Mouse (Mus musculus): ENCODE data around the gene Dtnbp1. TPM values are rescaled to one million over a fixed set of nuclear protein-coding genes. Genes with fewer than 3 reads are reported as not detected.

Dtnbp1 gene
- polyA plus RNA-seq, 1 experiment from 2014 or later = 50.1 TPM

- no peak for ATAC-seq (ENCODE audit: insufficient read depth, low FRiP score)
- Histone ChIP-seq H3K9ac (ENCODE audit: low read length) (no peak overlapping the region), H3K36me3 (ENCODE audit: control insufficient read depth, insufficient read depth, low read length) (no peaks in the 10 kb centered on the region), H3K4me2 (ENCODE audit: low read depth, low read length) (no peak overlapping the region), H3K27me3 (ENCODE audit: control insufficient read depth, insufficient read depth, low read length) (no peaks in the 10 kb centered on the region), H3K4me3 (replicated peaks; ENCODE audit: low read length) (no peak overlapping the region), H3K4me1 (ENCODE audit: control insufficient read depth, insufficient read depth, low read length) (0 out of 2 replicates have a peak, but pooled peaks cover 2% of the 10 kb centered on the region), H3K27ac (ENCODE audit: low read length) (no peak overlapping the region), H3K9me3 (replicated peaks; ENCODE audit: control insufficient read depth, low read length) (no peaks in the 10 kb centered on the region)
- 83% methylated on average over 4 of the region's 4 CpGs for WGBS
These were observed 10.0 kb downstream of the Dtnbp1 start for GRCm38 (mm10) chr13:44991936-44992335.

- H3K9me3 ChIP-seq (replicated peaks; ENCODE audit: control insufficient read depth, low read length) = no peaks in the 10 kb centered on the region
- no peak overlapping the region for H3K4me3 ChIP-seq (replicated peaks; ENCODE audit: low read length)
- ATAC-seq (ENCODE audit: insufficient read depth, low FRiP score) = peak; percentile 85
- H3K27ac ChIP-seq (ENCODE audit: low read length) = peak overlapping the region; percentile 55; the same call in 1 of the 2 replicates
- 0 out of 2 replicates have a peak, but pooled peaks cover 2% of the 10 kb centered on the region for H3K4me1 ChIP-seq (ENCODE audit: control insufficient read depth, insufficient read depth, low read length)
- no peak overlapping the region for H3K4me2 ChIP-seq (ENCODE audit: low read depth, low read length)
- H3K36me3 ChIP-seq (ENCODE audit: control insufficient read depth, insufficient read depth, low read length) = no peaks in the 10 kb centered on the region
- H3K9ac ChIP-seq (ENCODE audit: low read length) = no peak overlapping the region
- H3K27me3 ChIP-seq (ENCODE audit: control insufficient read depth, insufficient read depth, low read length) = no peaks in the 10 kb centered on the region
- WGBS = 73% methylated on average over 7 of the region's 7 CpGs
These were observed 11.8 kb downstream of the Dtnbp1 start for GRCm38 (mm10) chr13:44990073-44990682.

- Histone ChIP-seq H3K4me2 (ENCODE audit: low read depth, low read length) (no peak overlapping the region), H3K9me3 (replicated peaks; ENCODE audit: control insufficient read depth, low read length) (no peaks in the 10 kb centered on the region), H3K9ac (ENCODE audit: low read length) (no peak overlapping the region), H3K4me3 (replicated peaks; ENCODE audit: low read length) (no peak overlapping the region), H3K27ac (ENCODE audit: low read length) (no peak overlapping the region), H3K27me3 (ENCODE audit: control insufficient read depth, insufficient read depth, low read length) (no peaks in the 10 kb centered on the region), H3K4me1 (ENCODE audit: control insufficient read depth, insufficient read depth, low read length) (no peaks in the 10 kb centered on the region), H3K36me3 (ENCODE audit: control insufficient read depth, insufficient read depth, low read length) (no peaks in the 10 kb centered on the region)
- no peak for ATAC-seq (ENCODE audit: insufficient read depth, low FRiP score)
- WGBS = 77% methylated on average over 2 of the region's 2 CpGs
These were observed 15.6 kb downstream of the Dtnbp1 start for GRCm38 (mm10) chr13:44986352-44986751.

GRCm38 (mm10) chr13:44985321-44985720, 16.6 kb downstream of the Dtnbp1 start:
- WGBS = 69% methylated on average over 2 of the region's 2 CpGs
- H3K4me2 ChIP-seq (ENCODE audit: low read depth, low read length) = no peak overlapping the region
- no peaks in the 10 kb centered on the region for H3K36me3 ChIP-seq (ENCODE audit: control insufficient read depth, insufficient read depth, low read length)
- no peaks in the 10 kb centered on the region for H3K27me3 ChIP-seq (ENCODE audit: control insufficient read depth, insufficient read depth, low read length)
- no peaks in the 10 kb centered on the region for H3K9me3 ChIP-seq (replicated peaks; ENCODE audit: control insufficient read depth, low read length)
- no peak overlapping the region for H3K4me3 ChIP-seq (replicated peaks; ENCODE audit: low read length)
- no peaks in the 10 kb centered on the region for H3K4me1 ChIP-seq (ENCODE audit: control insufficient read depth, insufficient read depth, low read length)
- no peak overlapping the region for H3K27ac ChIP-seq (ENCODE audit: low read length)
- ATAC-seq (ENCODE audit: insufficient read depth, low FRiP score) = no peak
- H3K9ac ChIP-seq (ENCODE audit: low read length) = no peak overlapping the region; the same call in 1 of the 2 replicates

- Histone ChIP-seq H3K27ac (ENCODE audit: low read length) (no peak overlapping the region), H3K4me3 (replicated peaks; ENCODE audit: low read length) (no peak overlapping the region), H3K4me1 (ENCODE audit: control insufficient read depth, insufficient read depth, low read length) (no peaks in the 10 kb centered on the region), H3K36me3 (ENCODE audit: control insufficient read depth, insufficient read depth, low read length) (no peaks in the 10 kb centered on the region), H3K9ac (ENCODE audit: low read length) (no peak overlapping the region), H3K4me2 (ENCODE audit: low read depth, low read length) (no peak overlapping the region), H3K27me3 (ENCODE audit: control insufficient read depth, insufficient read depth, low read length) (no peaks in the 10 kb centered on the region), H3K9me3 (replicated peaks; ENCODE audit: control insufficient read depth, low read length) (no peaks in the 10 kb centered on the region)
- no peak for ATAC-seq (ENCODE audit: insufficient read depth, low FRiP score)
- WGBS = 77% methylated on average over 5 of the region's 5 CpGs
These were observed 18.1 kb downstream of the Dtnbp1 start for GRCm38 (mm10) chr13:44983635-44984401.

GRCm38 (mm10) chr13:44982799-44983198, 19.1 kb downstream of the Dtnbp1 start:
- H3K9ac ChIP-seq (ENCODE audit: low read length) = no peak overlapping the region
- H3K9me3 ChIP-seq (replicated peaks; ENCODE audit: control insufficient read depth, low read length) = no peaks in the 10 kb centered on the region
- H3K27ac ChIP-seq (ENCODE audit: low read length) = no peak overlapping the region
- H3K4me1 ChIP-seq (ENCODE audit: control insufficient read depth, insufficient read depth, low read length) = no peaks in the 10 kb centered on the region
- H3K27me3 ChIP-seq (ENCODE audit: control insufficient read depth, insufficient read depth, low read length) = no peaks in the 10 kb centered on the region
- no peaks in the 10 kb centered on the region for H3K36me3 ChIP-seq (ENCODE audit: control insufficient read depth, insufficient read depth, low read length)
- H3K4me3 ChIP-seq (replicated peaks; ENCODE audit: low read length) = no peak overlapping the region
- ATAC-seq (ENCODE audit: insufficient read depth, low FRiP score) = no peak
- WGBS = 84% methylated on average over 7 of the region's 7 CpGs
- no peak overlapping the region for H3K4me2 ChIP-seq (ENCODE audit: low read depth, low read length)

- no peak overlapping the region for H3K9ac ChIP-seq (ENCODE audit: low read length)
- ATAC-seq (ENCODE audit: insufficient read depth, low FRiP score) = no peak
- 88% methylated on average over 7 of the region's 7 CpGs for WGBS
- no peaks in the 10 kb centered on the region for H3K9me3 ChIP-seq (replicated peaks; ENCODE audit: control insufficient read depth, low read length)
- H3K4me1 ChIP-seq (ENCODE audit: control insufficient read depth, insufficient read depth, low read length) = no peaks in the 10 kb centered on the region
- no peaks in the 10 kb centered on the region for H3K27me3 ChIP-seq (ENCODE audit: control insufficient read depth, insufficient read depth, low read length)
- H3K4me3 ChIP-seq (replicated peaks; ENCODE audit: low read length) = no peak overlapping the region
- no peaks in the 10 kb centered on the region for H3K36me3 ChIP-seq (ENCODE audit: control insufficient read depth, insufficient read depth, low read length)
- no peak overlapping the region for H3K27ac ChIP-seq (ENCODE audit: low read length)
- no peak overlapping the region for H3K4me2 ChIP-seq (ENCODE audit: low read depth, low read length)
These were observed 22.5 kb downstream of the Dtnbp1 start for GRCm38 (mm10) chr13:44979433-44979832.

GRCm38 (mm10) chr13:44977483-44978141, 24.3 kb downstream of the Dtnbp1 start:
- 79% methylated on average over 2 of the region's 2 CpGs for WGBS
- Histone ChIP-seq H3K4me1 (ENCODE audit: control insufficient read depth, insufficient read depth, low read length) (no peaks in the 10 kb centered on the region), H3K27ac (ENCODE audit: low read length) (no peak overlapping the region), H3K4me3 (replicated peaks; ENCODE audit: low read length) (no peak overlapping the region), H3K4me2 (ENCODE audit: low read depth, low read length) (no peak overlapping the region), H3K27me3 (ENCODE audit: control insufficient read depth, insufficient read depth, low read length) (no peaks in the 10 kb centered on the region), H3K36me3 (ENCODE audit: control insufficient read depth, insufficient read depth, low read length) (no peaks in the 10 kb centered on the region), H3K9me3 (replicated peaks; ENCODE audit: control insufficient read depth, low read length) (no peaks in the 10 kb centered on the region), H3K9ac (ENCODE audit: low read length) (no peak overlapping the region)
- ATAC-seq (ENCODE audit: insufficient read depth, low FRiP score) = no peak

GRCm38 (mm10) chr13:44977059-44977458, 24.9 kb downstream of the Dtnbp1 start:
- Histone ChIP-seq H3K36me3 (ENCODE audit: control insufficient read depth, insufficient read depth, low read length) (no peaks in the 10 kb centered on the region), H3K4me3 (replicated peaks; ENCODE audit: low read length) (no peak overlapping the region), H3K4me2 (ENCODE audit: low read depth, low read length) (no peak overlapping the region), H3K27me3 (ENCODE audit: control insufficient read depth, insufficient read depth, low read length) (no peaks in the 10 kb centered on the region), H3K9ac (ENCODE audit: low read length) (no peak overlapping the region), H3K4me1 (ENCODE audit: control insufficient read depth, insufficient read depth, low read length) (no peaks in the 10 kb centered on the region), H3K27ac (ENCODE audit: low read length) (no peak overlapping the region), H3K9me3 (replicated peaks; ENCODE audit: control insufficient read depth, low read length) (no peaks in the 10 kb centered on the region)
- no peak for ATAC-seq (ENCODE audit: insufficient read depth, low FRiP score)
- 86% methylated on average over 2 of the region's 2 CpGs for WGBS

Measured in stomach, embryonic 16.5 days (tissue).